In the genomic region with DNA sequence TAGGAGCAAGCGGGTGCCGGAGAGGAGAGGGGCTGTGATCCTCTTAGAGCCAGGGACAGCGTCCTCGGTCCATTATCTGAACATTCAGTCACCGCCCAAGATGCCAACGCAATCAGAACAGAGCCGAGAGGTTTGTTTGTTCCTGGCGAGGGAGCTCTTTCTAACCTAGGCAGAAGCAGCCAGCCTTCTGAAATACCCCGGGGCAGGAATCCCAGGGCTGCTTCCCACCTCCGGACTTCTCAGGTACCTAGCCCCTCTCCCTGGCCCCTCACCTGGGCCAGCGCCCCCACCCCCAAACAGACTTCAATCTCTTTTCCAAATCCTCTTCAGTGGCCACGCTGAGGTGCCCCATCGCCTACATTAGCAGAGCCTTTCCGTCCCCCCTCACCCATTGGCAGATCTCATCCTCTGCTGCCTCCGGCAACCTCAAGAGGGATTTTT, we compare ENCODE assay signal across 10 mouse cellular contexts. TPM values are rescaled to one million over a fixed set of nuclear protein-coding genes. Genes with fewer than 3 reads are reported as not detected.
A peak's percentile ranks its signal among the peaks of the same experiment; 100 is the strongest.
DNase-seq lines count a peak whose midpoint lies in the region; ATAC-seq lines count a peak whose summit lies in the region.
"Had no signal": no experiment of that assay in that cellular context is flagged by ENCODE, and none has a peak within 500 bp of the region (broad histone marks: within the 10 kb centered on the region; RNA-seq: fewer than 3 reads in every experiment).

No protein-coding gene starts in this region.

- peaks cover 2% of the 10 kb centered on the region; the same call in 1 of the 2 replicates for H3K27me3 ChIP-seq in lung, embryonic 16.5 days (ENCODE audit: control insufficient read depth, insufficient read depth, low read depth, low read length)
- H3K27me3 ChIP-seq in embryonic facial prominence, embryonic 10.5 days (replicated peaks; ENCODE audit: low read depth, poor library complexity, severe bottlenecking): peaks cover 31% of the 10 kb centered on the region
- H3K27me3 ChIP-seq in heart, embryonic 15.5 days: no peaks in the 10 kb centered on the region
- H3K27me3 ChIP-seq in neural tube, embryonic 13.5 days: peaks cover 36% of the 10 kb centered on the region

- under 1% methylated on average over 15 of the region's 15 CpGs for WGBS in lung, embryonic 16.5 days
- 2% methylated on average over 15 of the region's 15 CpGs for WGBS in embryonic facial prominence, embryonic 10.5 days
- 3% methylated on average over 15 of the region's 15 CpGs for WGBS in heart, embryonic 15.5 days
- WGBS in neural tube, embryonic 13.5 days: 6% methylated on average over 15 of the region's 15 CpGs

- no peaks in the 10 kb centered on the region for H3K36me3 ChIP-seq in lung, embryonic 16.5 days (ENCODE audit: control insufficient read depth, insufficient read depth, low read length)
- no peaks in the 10 kb centered on the region for H3K36me3 ChIP-seq in embryonic facial prominence, embryonic 10.5 days (replicated peaks)
- no peaks in the 10 kb centered on the region for H3K36me3 ChIP-seq in heart, embryonic 15.5 days
- no peaks in the 10 kb centered on the region for H3K36me3 ChIP-seq in neural tube, embryonic 13.5 days

- peak; percentile 32; the same call in 1 of the 2 replicates for ATAC-seq in lung, embryonic 16.5 days (ENCODE audit: low read depth)
- ATAC-seq in heart, embryonic 15.5 days (replicated peaks; ENCODE audit: insufficient number of reproducible peaks, insufficient read depth, low FRiP score, low read depth): no peak
- peak; percentile 29; the same call in 1 of the 2 replicates for ATAC-seq in neural tube, embryonic 13.5 days (ENCODE audit: low read depth)
- no peak for ATAC-seq in erythroid progenitor cell, adult 5-6 weeks (replicated peaks; ENCODE audit: low FRiP score, poor library complexity, severe bottlenecking)

- H3K9me3 ChIP-seq in lung, embryonic 16.5 days (ENCODE audit: control insufficient read depth, low read length): no peaks in the 10 kb centered on the region
- no peaks in the 10 kb centered on the region for H3K9me3 ChIP-seq in embryonic facial prominence, embryonic 10.5 days
- no peaks in the 10 kb centered on the region for H3K9me3 ChIP-seq in heart, embryonic 15.5 days (replicated peaks)
- no peaks in the 10 kb centered on the region for H3K9me3 ChIP-seq in neural tube, embryonic 13.5 days

- no peak overlapping the region for H3K27ac ChIP-seq in lung, embryonic 16.5 days (ENCODE audit: low read length)
- no peak overlapping the region; the same call in 1 of the 2 replicates for H3K27ac ChIP-seq in embryonic facial prominence, embryonic 10.5 days (replicated peaks)
- peak overlapping the region; percentile 78 for H3K27ac ChIP-seq in heart, embryonic 15.5 days
- no peak overlapping the region for H3K27ac ChIP-seq in neural tube, embryonic 13.5 days (replicated peaks)

- H3K4me3 ChIP-seq in lung, embryonic 16.5 days (ENCODE audit: low read length): peak overlapping the region; percentile 57
- peak overlapping the region; percentile 75 for H3K4me3 ChIP-seq in embryonic facial prominence, embryonic 10.5 days
- H3K4me3 ChIP-seq in heart, embryonic 15.5 days: peak overlapping the region; percentile 65
- H3K4me3 ChIP-seq in neural tube, embryonic 13.5 days: peak overlapping the region; percentile 60

- peaks cover 8% of the 10 kb centered on the region for H3K4me1 ChIP-seq in lung, embryonic 16.5 days (replicated peaks; ENCODE audit: control insufficient read depth, insufficient read depth, low read length)
- peaks cover 19% of the 10 kb centered on the region for H3K4me1 ChIP-seq in embryonic facial prominence, embryonic 10.5 days
- peaks cover 15% of the 10 kb centered on the region for H3K4me1 ChIP-seq in heart, embryonic 15.5 days (replicated peaks)
- H3K4me1 ChIP-seq in neural tube, embryonic 13.5 days (replicated peaks): peaks cover 21% of the 10 kb centered on the region

- H3K9ac ChIP-seq in lung, embryonic 16.5 days (ENCODE audit: low read length): peak overlapping the region; percentile 49
- H3K9ac ChIP-seq in heart, embryonic 15.5 days: peak overlapping the region; percentile 50
- peak overlapping the region; percentile 75 for H3K9ac ChIP-seq in neural tube, embryonic 13.5 days

- DNase-seq in lung, postnatal 25 days (ENCODE audit: low spot score): no peak
- peak; percentile 32 for DNase-seq in embryonic facial prominence, embryonic 10.5 days (ENCODE audit: low spot score)
- DNase-seq in layer of hippocampus, postnatal 36 days: peak; percentile 11 to 19
- no peak for DNase-seq in urinary bladder, postnatal 4 days (ENCODE audit: low spot score in 2 of 2)

- H3K4me2 ChIP-seq in lung, embryonic 16.5 days (ENCODE audit: low read depth, low read length): peak overlapping the region; percentile 94
- peak overlapping the region; percentile 91 for H3K4me2 ChIP-seq in heart, embryonic 15.5 days
- peak overlapping the region; percentile 90 for H3K4me2 ChIP-seq in neural tube, embryonic 13.5 days

RNA-seq across cellular contexts. Expression of a gene that starts 1.3 kb away (rescaled TPM):
- polyA plus RNA-seq in lung, embryonic 16.5 days (2015; fragmentation: Nextera tagmentation; extraction: Ambion mirVana): 3.1 and 4.3 TPM in 2 replicates
- polyA plus RNA-seq in embryonic facial prominence, embryonic 10.5 days (2016; fragmentation: Nextera tagmentation; extraction: Ambion mirVana): 2.1 and 2.5 TPM in 2 replicates
- 9.4 and 9.9 TPM in 2 replicates for polyA plus RNA-seq in heart, embryonic 15.5 days (2015; fragmentation: Nextera tagmentation; extraction: Ambion mirVana)
- 1 to 10 TPM; 7.7 to 8.6 TPM for total RNA-seq in layer of hippocampus, postnatal 36 days (2021)
- 6.9 and 7.4 TPM in 2 replicates for polyA plus RNA-seq in neural tube, embryonic 13.5 days (2015; fragmentation: Nextera tagmentation; extraction: Ambion mirVana)
- total RNA-seq in erythroid progenitor cell, adult 5-6 weeks (2015; ENCODE audit: low replicate concordance): not detected in 2 replicates
- total RNA-seq in erythroid progenitor cell, adult 5-6 weeks (2017; ENCODE audit: low replicate concordance): not detected in 2 replicates
- total RNA-seq: MEL; neutrophil, adult 5-6 weeks had no signal

Comparison
In these comparisons a context has a peak if more than half of its experiments do, and no peak if none do; other contexts are left out.
1. ATAC-seq: peak in lung, embryonic 16.5 days (single experiment) and neural tube, embryonic 13.5 days (single experiment); none in heart, embryonic 15.5 days (single experiment) and erythroid progenitor cell, adult 5-6 weeks (single experiment).
2. DNase-seq: peak in embryonic facial prominence, embryonic 10.5 days (single experiment) and layer of hippocampus, postnatal 36 days (2 of 2); none in lung, postnatal 25 days (single experiment) and urinary bladder, postnatal 4 days (0 of 2).
3. Peak in every context shown above with its lines, with median percentiles within 50 percentile points of each other: H3K4me2 ChIP-seq, H3K4me3 ChIP-seq and H3K9ac ChIP-seq.